Mouse (Mus musculus) kidney, postnatal 14 days (tissue): ENCODE results near the gene Ugt2b38.
"Not testable (repeated sequence)": the region's sequence is repeated elsewhere in the genome, so short reads cannot be mapped to it uniquely, and the experiment has no call there.

Source experiments
- DNase-seq: peaks from one replicate; pipeline ENCODE4 v3.0.0; 2022; ENCODE audit warnings: mixed read lengths

Ugt2b38 gene

GRCm38 (mm10) chr5:87424041-87424440, at the start of gene Ugt2b38:
Gene Ugt2b38, minus strand, starts transcription at chr5:87424203.
- DNase-seq: peak; percentile 1

GRCm38 (mm10) chr5:87458810-87459209, 34.8 kb upstream of the Ugt2b38 start:
- no peak for DNase-seq

- DNase-seq: no peak
These were observed 33.7 kb upstream of the Ugt2b38 start for GRCm38 (mm10) chr5:87457701-87458100.

GRCm38 (mm10) chr5:87456216-87456850, 32.3 kb upstream of the Ugt2b38 start:
- DNase-seq: peak; percentile 8

- DNase-seq: no peak
These were observed 31.5 kb upstream of the Ugt2b38 start for GRCm38 (mm10) chr5:87455519-87455918.

- not testable (repeated sequence) for DNase-seq
These were observed 28.5 kb upstream of the Ugt2b38 start for GRCm38 (mm10) chr5:87452514-87452913.

GRCm38 (mm10) chr5:87436264-87436663, 12.3 kb upstream of the Ugt2b38 start:
- DNase-seq: peak; percentile 21

- DNase-seq: no peak
These were observed 1.7 kb upstream of the Ugt2b38 start for GRCm38 (mm10) chr5:87425676-87426075.

- no peak for DNase-seq
These were observed 27.0 kb downstream of the Ugt2b38 start for GRCm38 (mm10) chr5:87396968-87397367.

GRCm38 (mm10) chr5:87390818-87391217, 33.2 kb downstream of the Ugt2b38 start:
- DNase-seq: no peak

GRCm38 (mm10) chr5:87380234-87380633, 43.8 kb downstream of the Ugt2b38 start:
- no peak for DNase-seq

- DNase-seq: no peak
These were observed 44.2 kb downstream of the Ugt2b38 start for GRCm38 (mm10) chr5:87379825-87380224.

- no peak for DNase-seq
These were observed 48.1 kb downstream of the Ugt2b38 start for GRCm38 (mm10) chr5:87375874-87376383.

GRCm38 (mm10) chr5:87373502-87373863, 50.5 kb downstream of the Ugt2b38 start:
- no peak for DNase-seq

- DNase-seq: not testable (repeated sequence)
These were observed 51.1 kb downstream of the Ugt2b38 start for GRCm38 (mm10) chr5:87372788-87373501.
